Mouse (Mus musculus): ENCODE results near the gene Chtop.

Chtop gene

GRCm38 (mm10) chr3:90508950-90509746 lies at the start of gene Chtop:
Chtop (minus strand) TSS chr3:90509498.
- peak; percentile 98 for DNase-seq (ENCODE audit: low read depth, low spot score)

GRCm38 (mm10) chr3:90555954-90556353 lies 46.7 kb upstream of the Chtop start:
- no peak for DNase-seq (ENCODE audit: low read depth, low spot score)

GRCm38 (mm10) chr3:90552231-90552630 lies 42.9 kb upstream of the Chtop start:
- no peak for DNase-seq (ENCODE audit: low read depth, low spot score)

- DNase-seq (ENCODE audit: low read depth, low spot score) = no peak
Measured at GRCm38 (mm10) chr3:90550421-90550790, 41.1 kb upstream of the Chtop start.

GRCm38 (mm10) chr3:90549676-90550420 lies 40.5 kb upstream of the Chtop start:
- no peak for DNase-seq (ENCODE audit: low read depth, low spot score)

GRCm38 (mm10) chr3:90540904-90541303 lies 31.6 kb upstream of the Chtop start:
- DNase-seq (ENCODE audit: low read depth, low spot score) = no peak

- DNase-seq (ENCODE audit: low read depth, low spot score) = no peak
Measured at GRCm38 (mm10) chr3:90537905-90538296, 28.6 kb upstream of the Chtop start.

GRCm38 (mm10) chr3:90537141-90537904 lies 28.0 kb upstream of the Chtop start, which contains the start of gene S100a16:
S100a16 (plus strand) TSS chr3:90537254.
- DNase-seq (ENCODE audit: low read depth, low spot score) = no peak

GRCm38 (mm10) chr3:90535446-90535845 lies 26.1 kb upstream of the Chtop start:
- no peak for DNase-seq (ENCODE audit: low read depth, low spot score)

GRCm38 (mm10) chr3:90531713-90532112 lies 22.4 kb upstream of the Chtop start:
- no peak for DNase-seq (ENCODE audit: low read depth, low spot score)

- DNase-seq (ENCODE audit: low read depth, low spot score) = no peak
Measured at GRCm38 (mm10) chr3:90527291-90527873, 18.1 kb upstream of the Chtop start.

- no peak for DNase-seq (ENCODE audit: low read depth, low spot score)
Measured at GRCm38 (mm10) chr3:90526580-90526979, 17.3 kb upstream of the Chtop start, which contains the start of gene S100a14. S100a14 (plus strand) TSS chr3:90526856.

GRCm38 (mm10) chr3:90526076-90526475 lies 16.8 kb upstream of the Chtop start:
- DNase-seq (ENCODE audit: low read depth, low spot score) = no peak

GRCm38 (mm10) chr3:90525421-90525820 lies 16.1 kb upstream of the Chtop start:
- DNase-seq (ENCODE audit: low read depth, low spot score) = no peak

GRCm38 (mm10) chr3:90517711-90518110 lies 8.4 kb upstream of the Chtop start:
- DNase-seq (ENCODE audit: low read depth, low spot score) = no peak

- DNase-seq (ENCODE audit: low read depth, low spot score) = no peak
Measured at GRCm38 (mm10) chr3:90515789-90516188, 6.5 kb upstream of the Chtop start.

GRCm38 (mm10) chr3:90515242-90515641 lies 5.9 kb upstream of the Chtop start:
- DNase-seq (ENCODE audit: low read depth, low spot score) = no peak

- no peak for DNase-seq (ENCODE audit: low read depth, low spot score)
Measured at GRCm38 (mm10) chr3:90514691-90515090, 5.4 kb upstream of the Chtop start.

- no peak for DNase-seq (ENCODE audit: low read depth, low spot score)
Measured at GRCm38 (mm10) chr3:90513796-90514590, 4.7 kb upstream of the Chtop start, which contains the start of the genes S100a1 and S100a13. S100a1 (minus strand) TSS chr3:90514392. S100a13 (plus strand) TSS chr3:90514435.

GRCm38 (mm10) chr3:90512948-90513642 lies 3.8 kb upstream of the Chtop start:
- no peak for DNase-seq (ENCODE audit: low read depth, low spot score)
